In genomic region chr2:173584361-173584760, GRCm38 (mm10) we compare ENCODE assay signal across 25 mouse cellular contexts. TPM values are rescaled to one million over a fixed set of nuclear protein-coding genes. Genes with fewer than 3 reads are reported as not detected.
DNase-seq lines count a peak whose midpoint lies in the region; ATAC-seq and TF ChIP-seq lines count a peak whose summit lies in the region.
"Had no signal": no experiment of that assay in that cellular context is flagged by ENCODE, and none has a peak within 500 bp of the region (broad histone marks: within the 10 kb centered on the region; RNA-seq: fewer than 3 reads in every experiment).

No protein-coding gene starts in this region.

- peaks cover 7% of the 10 kb centered on the region; the same call in 1 of the 2 replicates for H3K27me3 ChIP-seq in thymus, adult 2 months (ENCODE audit: control insufficient read depth, insufficient read depth, low read length)
- peaks cover 17% of the 10 kb centered on the region for H3K27me3 ChIP-seq in limb, embryonic 11.5 days (ENCODE audit: control insufficient read depth, insufficient read depth, low read length)

- no peak overlapping the region for H3K4me3 ChIP-seq in thymus, adult 2 months (ENCODE audit: control insufficient read depth, insufficient read depth, low read length)
- no peak overlapping the region for H3K4me3 ChIP-seq in limb, embryonic 11.5 days (ENCODE audit: low read depth, low read length)
- H3K4me3 ChIP-seq in layer of hippocampus, adult 2 months: no peak overlapping the region
- H3K4me3 ChIP-seq: embryonic facial prominence, embryonic 12.5 days; forebrain, embryonic 12.5 days; heart, adult 2 months; heart, embryonic 15.5 days had no signal

- peaks cover 5% of the 10 kb centered on the region; the same call in 1 of the 2 replicates for H3K9me3 ChIP-seq in limb, embryonic 11.5 days (ENCODE audit: control insufficient read depth, low read length)
- H3K9me3 ChIP-seq: embryonic facial prominence, embryonic 12.5 days; heart, embryonic 15.5 days had no signal

- no peak for TF ChIP-seq CTCF in thymus, adult 2 months (IDR thresholded peaks at IDR 0.05; ENCODE audit: borderline replicate concordance, control insufficient read depth, extremely low read depth, insufficient read depth, low read length, poor library complexity)
- TF ChIP-seq CTCF in layer of hippocampus, adult 2 months (conservative IDR thresholded peaks at IDR 0.05): no peak

- DNase-seq in embryo, embryonic 10 days (ENCODE audit: low spot score): peak; percentile 43
- no peak for DNase-seq in embryo, embryonic 9.5 days (ENCODE audit: extremely low spot score)
- DNase-seq in gastrocnemius, postnatal 14 days: peak; percentile 38
- no peak for DNase-seq in gastrocnemius, adult 8-10 months (ENCODE audit: low spot score in 2 of 2)
- DNase-seq in thymus, postnatal 4 days: peak; percentile 37
- no peak for DNase-seq in thymus, adult 2 months
- peak; percentile 63 for DNase-seq in limb, embryonic 11.5 days (ENCODE audit: low spot score)
- no peak for DNase-seq in layer of hippocampus, adult 2 months (ENCODE audit: low spot score in 2 of 2)
- DNase-seq: adrenal gland, adult 8-10 months; adrenal gland, postnatal 36 days; B cell, adult 2 months; cerebellum, adult 2 months; cerebellum, postnatal 10 days; heart, adult 2 months; heart, postnatal 14 days had no signal

- H3K4me2 ChIP-seq in limb, embryonic 11.5 days (ENCODE audit: low read depth, severe bottlenecking): no peak overlapping the region
- H3K4me2 ChIP-seq: embryonic facial prominence, embryonic 12.5 days; forebrain, embryonic 12.5 days; heart, embryonic 11.5 days; heart, embryonic 15.5 days; hindbrain, embryonic 14.5 days had no signal

- no peak for ATAC-seq in limb, embryonic 11.5 days (ENCODE audit: insufficient number of reproducible peaks, low FRiP score, low TSS enrichment, low read depth)
- ATAC-seq: CD4-positive, CD25-positive, alpha-beta regulatory T cell, adult 4 months; inflammation-experienced regulatory T-cells, adult 6 months; intestine, postnatal 0 days had no signal

- no peaks in the 10 kb centered on the region for H3K36me3 ChIP-seq in thymus, adult 2 months (ENCODE audit: control insufficient read depth, insufficient read depth, low read length)
- no peaks in the 10 kb centered on the region for H3K36me3 ChIP-seq in limb, embryonic 11.5 days (ENCODE audit: control insufficient read depth, insufficient read depth, low read length)
- H3K36me3 ChIP-seq: forebrain, embryonic 12.5 days; heart, embryonic 15.5 days had no signal

- WGBS in thymus, adult 2 months: 56% methylated on average over 15 of the region's 15 CpGs
- WGBS in limb, embryonic 11.5 days: 17% methylated on average over 15 of the region's 15 CpGs

- TF ChIP-seq POLR2A in thymus, adult 2 months (IDR thresholded peaks at IDR 0.05; ENCODE audit: control insufficient read depth, extremely low read depth, insufficient read depth, low read length, poor library complexity): no peak

- intact Hi-C loops in gastrocnemius, postnatal 14 days (cut with DNase I; ENCODE audit: low total_unique reads): loop anchor here (10.0 kb wide), 1 partner anchor 530 kb away; the partner anchor contains the start of gene Npepl1

- H3K9ac ChIP-seq in limb, embryonic 11.5 days (ENCODE audit: low read length): no peak overlapping the region
- H3K9ac ChIP-seq: embryonic facial prominence, embryonic 12.5 days; forebrain, embryonic 12.5 days; heart, embryonic 15.5 days; hindbrain, embryonic 14.5 days had no signal

- peaks cover 13% of the 10 kb centered on the region for H3K4me1 ChIP-seq in thymus, adult 2 months (replicated peaks; ENCODE audit: control insufficient read depth, insufficient read depth, low read length)
- H3K4me1 ChIP-seq in limb, embryonic 11.5 days (ENCODE audit: control insufficient read depth, insufficient read depth, low read length): peaks cover 7% of the 10 kb centered on the region

- H3K27ac ChIP-seq in thymus, adult 2 months (ENCODE audit: control insufficient read depth, insufficient read depth, low read length): no peak overlapping the region
- no peak overlapping the region for H3K27ac ChIP-seq in limb, embryonic 11.5 days (replicated peaks; ENCODE audit: low read depth, low read length)
- H3K27ac ChIP-seq in layer of hippocampus, adult 2 months: no peak overlapping the region
- H3K27ac ChIP-seq: embryonic facial prominence, embryonic 12.5 days; forebrain, embryonic 12.5 days; heart, adult 2 months; heart, embryonic 15.5 days; hindbrain, embryonic 14.5 days had no signal

RNA-seq across cellular contexts. Expression of gene Ankrd60, which starts 6.2 kb away (rescaled TPM):
- total RNA-seq in gastrocnemius, postnatal 14 days (2021): not detected
- total RNA-seq in gastrocnemius, adult 8-10 months (2022): not detected
- polyA plus RNA-seq in thymus, adult 2 months (2012; rRNA removed): 0.31 TPM in 1 of 2 replicates, not detected in the other
- polyA plus RNA-seq in limb, embryonic 11.5 days (2014; fragmentation: Nextera tagmentation; extraction: Ambion mirVana): not detected in 2 replicates
- not detected for total RNA-seq in layer of hippocampus, adult 2 months (2021)
- total RNA-seq: adrenal gland, adult 8-10 months; adrenal gland, postnatal 36 days; G1E; heart, adult 2 months; heart, postnatal 14 days; hematopoietic stem cell, adult 5-6 weeks had no signal
- polyA plus RNA-seq: cerebellum, adult 2 months; embryonic facial prominence, embryonic 12.5 days; forebrain, embryonic 12.5 days; G1E; heart, adult 2 months; heart, embryonic 11.5 days; heart, embryonic 15.5 days; hindbrain, embryonic 14.5 days; inflammation-experienced regulatory T-cells, adult 6 months; intestine, postnatal 0 days had no signal

Comparison
In these comparisons a context has a peak if more than half of its experiments do, and no peak if none do; other contexts are left out.
1. DNase-seq: peak in embryo, embryonic 10 days (single experiment), gastrocnemius, postnatal 14 days (single experiment), thymus, postnatal 4 days (single experiment) and limb, embryonic 11.5 days (single experiment); none in embryo, embryonic 9.5 days (single experiment), gastrocnemius, adult 8-10 months (0 of 2), thymus, adult 2 months (single experiment) and layer of hippocampus, adult 2 months (0 of 2).